Mouse (Mus musculus): ENCODE results near the gene Treml4. TPM values are rescaled to one million over a fixed set of nuclear protein-coding genes. Genes with fewer than 3 reads are reported as not detected.

Treml4 gene
- not detected in 2 replicates for polyA plus RNA-seq (2016; fragmentation: Nextera tagmentation; extraction: Ambion mirVana)

DNA sequence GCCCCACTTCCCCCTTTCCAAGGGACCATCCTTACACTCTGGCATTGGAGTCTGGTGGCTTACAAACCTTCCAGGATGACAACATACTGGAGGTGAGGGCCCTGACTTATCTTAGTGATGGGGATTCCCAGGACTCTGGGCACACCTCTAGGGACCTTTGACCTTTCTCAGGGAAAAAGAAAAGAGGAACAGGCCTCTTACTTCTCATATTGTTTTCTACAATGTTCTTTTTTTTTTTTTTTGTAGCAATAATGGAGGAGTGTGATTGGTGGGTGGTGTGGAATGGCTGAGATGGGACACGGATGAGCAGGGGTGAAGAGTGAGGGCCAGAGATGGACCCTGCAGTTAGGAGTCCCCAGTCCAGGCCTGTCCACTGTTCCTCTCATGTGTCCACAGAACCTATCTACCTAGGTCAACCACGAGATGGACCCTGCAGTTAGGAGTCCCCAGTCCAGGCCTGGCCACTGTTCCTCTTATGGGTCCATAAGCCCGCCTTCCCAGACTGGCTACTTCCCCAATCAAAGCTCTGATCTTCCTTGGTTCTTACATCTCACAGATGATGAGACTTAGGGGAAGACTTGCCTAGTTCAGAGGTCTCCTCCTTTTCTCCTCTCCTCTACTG, at the start of gene Treml4:
Gene Treml4 (plus strand): TSS at position 555 of the 622 bp plus-strand sequence.
- no peak within 1 kb of the TSS for H3K27ac ChIP-seq
- H3K4me3 ChIP-seq, result no peak within 1 kb of the TSS
- H3K9ac ChIP-seq, result no peak within 1 kb of the TSS
- no peaks in the 10 kb centered on the region for H3K4me1 ChIP-seq
- no peaks in the 10 kb centered on the region for H3K36me3 ChIP-seq
- ATAC-seq (ENCODE audit: low FRiP score), result no peak
- peaks cover 10% of the 10 kb centered on the region; the same call in 1 of the 2 replicates for H3K9me3 ChIP-seq (replicated peaks)
- no peak within 1 kb of the TSS for H3K4me2 ChIP-seq (replicated peaks)
- no peaks in the 10 kb centered on the region for H3K27me3 ChIP-seq
- WGBS, result 85% methylated on average over 3 of the region's 3 CpGs

DNA sequence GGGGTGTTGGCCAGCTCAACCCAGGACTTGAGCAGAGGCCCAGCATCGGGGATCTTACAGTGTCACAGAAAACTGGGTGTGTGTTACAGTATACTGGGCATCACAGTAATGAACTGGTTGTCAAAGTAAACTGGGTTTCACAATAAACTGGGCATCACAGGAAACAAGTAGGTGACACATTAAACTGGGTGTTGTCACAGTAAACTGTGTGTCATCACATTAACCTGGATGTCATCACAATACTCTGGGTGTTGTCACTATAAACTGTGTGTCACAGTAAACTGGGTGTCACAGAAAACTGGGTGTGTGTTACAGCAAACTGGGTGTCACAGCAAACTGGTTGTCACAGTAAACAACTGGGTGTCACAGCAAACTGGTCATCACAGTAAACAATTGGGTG, 48.7 kb upstream of the Treml4 start:
- H3K36me3 ChIP-seq, result no peaks in the 10 kb centered on the region

DNA sequence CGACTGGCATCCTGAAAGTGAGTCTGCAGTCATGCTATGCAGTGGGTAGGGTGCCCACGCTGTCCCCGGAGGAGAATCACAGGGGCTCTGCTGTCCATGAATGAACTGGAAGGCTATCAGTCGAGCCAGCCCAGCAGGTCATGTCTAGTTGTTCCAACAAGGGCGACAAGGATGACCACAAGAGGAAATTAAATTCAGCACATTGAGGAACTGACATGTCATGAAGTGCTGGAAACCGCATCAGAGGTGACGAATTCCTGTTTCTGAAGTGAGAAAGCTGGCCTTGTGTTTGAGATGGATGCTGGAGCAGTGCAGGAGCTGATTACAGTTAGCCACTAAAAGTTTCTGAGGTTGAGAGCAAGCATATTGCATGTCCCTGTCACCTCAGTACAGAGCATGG, 33.4 kb upstream of the Treml4 start:
- Histone ChIP-seq H3K27ac (no peak overlapping the region), H3K36me3 (no peaks in the 10 kb centered on the region), H3K9ac (no peak overlapping the region), H3K4me1 (no peaks in the 10 kb centered on the region), H3K9me3 (replicated peaks) (no peaks in the 10 kb centered on the region), H3K4me2 (replicated peaks) (no peak overlapping the region), H3K27me3 (no peaks in the 10 kb centered on the region), H3K4me3 (no peak overlapping the region)
- no peak for ATAC-seq (ENCODE audit: low FRiP score)
- 85% methylated on average over 7 of the region's 7 CpGs for WGBS

More for the DNA sequence above, 48.7 kb upstream of the Treml4 start:
- 94% methylated on average over 1 of the region's 1 CpGs for WGBS
- Histone ChIP-seq H3K27me3 (no peaks in the 10 kb centered on the region), H3K9ac (no peak overlapping the region), H3K4me1 (no peaks in the 10 kb centered on the region), H3K27ac (no peak overlapping the region), H3K4me2 (replicated peaks) (no peak overlapping the region), H3K9me3 (replicated peaks) (peaks cover 4% of the 10 kb centered on the region; the same call in 1 of the 2 replicates), H3K4me3 (no peak overlapping the region)
- no peak for ATAC-seq (ENCODE audit: low FRiP score)

GRCm38 (mm10) chr17:48232518-48232917, 31.6 kb upstream of the Treml4 start, which contains the start of gene Trem1:
Gene Trem1, plus strand, starts transcription at chr17:48232768.
- no peaks in the 10 kb centered on the region for H3K9me3 ChIP-seq (replicated peaks)
- no peak within 1 kb of the TSS for H3K9ac ChIP-seq
- H3K36me3 ChIP-seq, result no peaks in the 10 kb centered on the region
- H3K27ac ChIP-seq, result no peak within 1 kb of the TSS
- WGBS, result 84% methylated on average over 6 of the region's 6 CpGs
- H3K4me3 ChIP-seq, result no peak within 1 kb of the TSS
- no peaks in the 10 kb centered on the region for H3K4me1 ChIP-seq
- no peak for ATAC-seq (ENCODE audit: low FRiP score)
- no peak within 1 kb of the TSS for H3K4me2 ChIP-seq (replicated peaks)
- no peaks in the 10 kb centered on the region for H3K27me3 ChIP-seq

GRCm38 (mm10) chr17:48233789-48234188, 30.3 kb upstream of the Treml4 start:
- Histone ChIP-seq H3K9ac (no peak overlapping the region), H3K27ac (no peak overlapping the region), H3K4me1 (no peaks in the 10 kb centered on the region), H3K9me3 (replicated peaks) (no peaks in the 10 kb centered on the region), H3K36me3 (no peaks in the 10 kb centered on the region), H3K4me2 (replicated peaks) (no peak overlapping the region), H3K27me3 (no peaks in the 10 kb centered on the region), H3K4me3 (no peak overlapping the region)
- no peak for ATAC-seq (ENCODE audit: low FRiP score)
- whole genome bisulfite sequencing, result 92% methylated on average over 4 of the region's 4 CpGs

- whole genome bisulfite sequencing, result 73% methylated on average over 5 of the region's 5 CpGs
- no peaks in the 10 kb centered on the region for H3K4me1 ChIP-seq
- H3K36me3 ChIP-seq, result no peaks in the 10 kb centered on the region
- H3K9ac ChIP-seq, result no peak overlapping the region
- no peaks in the 10 kb centered on the region for H3K27me3 ChIP-seq
- no peak for ATAC-seq (ENCODE audit: low FRiP score)
- H3K4me2 ChIP-seq (replicated peaks), result no peak overlapping the region
- H3K4me3 ChIP-seq, result no peak overlapping the region
- no peak overlapping the region for H3K27ac ChIP-seq
- H3K9me3 ChIP-seq (replicated peaks), result no peaks in the 10 kb centered on the region
Measured at GRCm38 (mm10) chr17:48234550-48234949, 29.5 kb upstream of the Treml4 start.

- H3K27me3 ChIP-seq, result no peaks in the 10 kb centered on the region
- no peaks in the 10 kb centered on the region for H3K36me3 ChIP-seq
- H3K4me3 ChIP-seq, result no peak overlapping the region
- no peaks in the 10 kb centered on the region for H3K9me3 ChIP-seq (replicated peaks)
- no peak for ATAC-seq (ENCODE audit: low FRiP score)
- H3K9ac ChIP-seq, result no peak overlapping the region
- WGBS, result 57% methylated on average over 4 of the region's 4 CpGs
- H3K4me2 ChIP-seq (replicated peaks), result no peak overlapping the region
- H3K4me1 ChIP-seq, result no peaks in the 10 kb centered on the region
- H3K27ac ChIP-seq, result no peak overlapping the region
Measured at GRCm38 (mm10) chr17:48235773-48236370, 28.2 kb upstream of the Treml4 start.

DNA sequence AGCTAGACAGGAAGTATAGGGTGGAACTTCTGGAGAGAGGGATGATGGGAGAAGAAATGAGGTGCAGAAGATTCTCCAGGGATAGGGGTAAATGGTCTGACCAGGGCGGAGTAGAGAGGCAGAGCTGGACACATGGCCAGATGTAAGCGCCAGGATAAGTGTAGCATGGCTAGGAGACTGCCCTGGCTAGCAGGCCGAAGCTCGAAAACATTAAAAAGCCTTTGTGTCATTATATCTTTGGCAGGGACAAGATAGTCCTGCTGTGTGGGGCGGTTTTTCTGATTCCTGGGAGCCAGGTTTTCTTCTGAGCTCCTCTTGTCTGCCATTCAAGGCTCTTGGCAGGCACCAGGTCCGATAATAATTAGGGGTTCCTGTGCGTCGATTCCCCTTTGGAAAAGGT, 26.5 kb upstream of the Treml4 start:
- Histone ChIP-seq H3K4me1 (no peaks in the 10 kb centered on the region), H3K9ac (no peak overlapping the region), H3K9me3 (replicated peaks) (no peaks in the 10 kb centered on the region), H3K36me3 (no peaks in the 10 kb centered on the region), H3K4me2 (replicated peaks) (no peak overlapping the region), H3K27ac (no peak overlapping the region), H3K27me3 (no peaks in the 10 kb centered on the region), H3K4me3 (no peak overlapping the region)
- ATAC-seq (ENCODE audit: low FRiP score), result no peak
- 94% methylated on average over 8 of the region's 8 CpGs for WGBS

DNA sequence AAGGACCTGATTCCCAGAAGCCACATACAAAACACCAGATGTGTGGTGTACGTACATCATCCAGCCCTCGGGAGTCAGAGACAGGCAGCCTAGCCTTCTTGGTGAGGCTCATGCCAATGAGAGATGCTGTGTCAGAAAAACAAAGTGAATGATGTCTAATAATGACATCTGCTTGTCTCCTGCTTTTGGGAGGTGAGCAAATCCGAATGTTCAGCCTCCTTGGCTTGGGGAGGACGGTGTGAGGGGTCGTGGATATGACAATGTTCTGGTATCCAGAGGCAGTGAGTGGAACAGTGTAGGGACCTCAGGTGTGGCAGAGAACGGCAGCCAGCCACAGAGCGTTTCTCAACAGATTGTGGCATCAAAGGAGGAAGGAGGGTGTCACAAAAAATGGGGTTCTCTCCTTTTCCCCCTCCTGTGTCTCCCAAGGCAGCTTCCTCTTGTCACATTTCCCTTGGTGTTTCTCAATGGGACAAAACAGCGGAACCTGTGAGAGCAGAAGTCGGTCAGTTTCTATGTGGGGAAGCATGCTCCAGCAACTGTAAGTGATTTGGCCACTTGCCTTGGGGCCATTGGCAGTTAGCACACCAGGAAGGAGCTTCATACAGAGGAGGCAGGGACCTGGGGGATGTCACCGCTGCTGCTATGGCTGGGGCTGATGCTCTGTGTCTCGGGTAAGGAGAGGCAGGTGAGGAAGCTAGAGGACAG, 16.7 kb upstream of the Treml4 start, which contains the start of gene Trem3:
Gene Trem3 (plus strand): TSS at position 557 of the 708 bp plus-strand sequence.
- H3K4me2 ChIP-seq (replicated peaks), result no peak within 1 kb of the TSS

DNA sequence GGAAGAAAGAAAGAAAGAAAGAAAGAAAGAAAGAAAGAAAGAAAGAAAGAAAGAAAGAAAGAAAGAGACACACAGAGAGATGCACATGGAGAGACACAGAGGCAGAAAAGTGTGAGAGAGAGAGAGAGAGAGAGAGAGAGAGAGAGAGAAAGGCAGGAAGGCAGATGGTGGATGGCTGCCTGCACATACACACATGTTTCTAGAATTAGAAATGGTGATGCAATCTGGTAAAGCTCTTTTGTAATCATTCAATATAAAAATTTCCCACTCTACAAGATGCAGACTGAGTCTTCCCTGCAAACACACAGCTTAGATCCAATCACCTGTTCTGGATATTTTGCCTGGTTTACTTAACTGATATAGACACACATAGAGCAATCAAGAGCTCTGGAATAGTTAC, 15.1 kb upstream of the Treml4 start:
- no peaks in the 10 kb centered on the region for H3K9me3 ChIP-seq (replicated peaks)
- H3K4me1 ChIP-seq, result no peaks in the 10 kb centered on the region
- no peak overlapping the region for H3K9ac ChIP-seq
- no peak overlapping the region for H3K27ac ChIP-seq
- ATAC-seq (ENCODE audit: low FRiP score), result no peak
- H3K27me3 ChIP-seq, result no peaks in the 10 kb centered on the region
- no peaks in the 10 kb centered on the region for H3K36me3 ChIP-seq
- H3K4me2 ChIP-seq (replicated peaks), result no peak overlapping the region
- no peak overlapping the region for H3K4me3 ChIP-seq

More for the DNA sequence above, 16.7 kb upstream of the Treml4 start, which contains the start of gene Trem3:
- no peaks in the 10 kb centered on the region for H3K4me1 ChIP-seq
- no peaks in the 10 kb centered on the region for H3K27me3 ChIP-seq
- H3K9ac ChIP-seq, result no peak within 1 kb of the TSS
- no peak for ATAC-seq (ENCODE audit: low FRiP score)
- 87% methylated on average over 11 of the region's 11 CpGs for WGBS
- H3K4me3 ChIP-seq, result no peak within 1 kb of the TSS
- H3K9me3 ChIP-seq (replicated peaks), result no peaks in the 10 kb centered on the region
- no peak within 1 kb of the TSS for H3K27ac ChIP-seq
- no peaks in the 10 kb centered on the region for H3K36me3 ChIP-seq

- H3K4me3 ChIP-seq, result no peak overlapping the region
- H3K4me2 ChIP-seq (replicated peaks), result no peak overlapping the region
- H3K27me3 ChIP-seq, result no peaks in the 10 kb centered on the region
- no peaks in the 10 kb centered on the region for H3K9me3 ChIP-seq (replicated peaks)
- H3K27ac ChIP-seq, result no peak overlapping the region
- H3K36me3 ChIP-seq, result no peaks in the 10 kb centered on the region
- H3K9ac ChIP-seq, result no peak overlapping the region
- WGBS, result 80% methylated on average over 11 of the region's 11 CpGs
- no peak for ATAC-seq (ENCODE audit: low FRiP score)
- H3K4me1 ChIP-seq, result no peaks in the 10 kb centered on the region
Measured at GRCm38 (mm10) chr17:48249501-48249900, 14.6 kb upstream of the Treml4 start.

- ATAC-seq (ENCODE audit: low FRiP score), result no peak
- WGBS, result 92% methylated on average over 7 of the region's 7 CpGs
Measured at GRCm38 (mm10) chr17:48250631-48251030, 13.5 kb upstream of the Treml4 start.

More at GRCm38 (mm10) chr17:48250631-48251030, 13.5 kb upstream of the Treml4 start:
- Histone ChIP-seq H3K9me3 (replicated peaks) (no peaks in the 10 kb centered on the region), H3K36me3 (no peaks in the 10 kb centered on the region), H3K27ac (no peak overlapping the region), H3K4me1 (no peaks in the 10 kb centered on the region), H3K27me3 (no peaks in the 10 kb centered on the region), H3K4me3 (no peak overlapping the region), H3K4me2 (replicated peaks) (no peak overlapping the region), H3K9ac (no peak overlapping the region)
